Mouse (Mus musculus): Measurements from ENCODE around the gene Hyls1. TPM values are rescaled to one million over a fixed set of nuclear protein-coding genes. Genes with fewer than 3 reads are reported as not detected.

Hyls1 gene
- 10.6 and 13.6 TPM in 2 replicates for total RNA-seq (2012; rRNA removed)
- 10 to 100 TPM in 1 of 2 experiments, not detected in 1; 10.5 TPM for polyA plus RNA-seq (2012; ENCODE audit: insufficient read depth in 1 of 2, insufficient read length in 2 of 2, low read depth in 1 of 2, low replicate concordance in 2 of 2, missing spikeins in 1 of 2)

- Histone ChIP-seq H3K4me1 (ENCODE audit: control insufficient read depth in 1 of 2, insufficient read depth in 2 of 2, low read length in 2 of 2) (peaks cover 0 to 6% of the 10 kb centered on the region in 2 experiments; a peak in 1 of 4 replicates), H3K9me3 (replicated peaks; ENCODE audit: insufficient read depth, low read length) (no peaks in the 10 kb centered on the region), H3K79me2 (ENCODE audit: control insufficient read depth, insufficient read depth, low read length, poor library complexity) (peaks cover 11% of the 10 kb centered on the region), H3K27ac (ENCODE audit: control insufficient read depth, low read depth, low read length) (peak within 1 kb of the TSS; percentile 95), H3K36me3 (ENCODE audit: control insufficient read depth in 1 of 2, insufficient read depth in 2 of 2, low read length in 2 of 2) (peaks cover 9 to 22% of the 10 kb centered on the region in 2 experiments), H3K9ac (ENCODE audit: control insufficient read depth, low read depth, low read length, poor library complexity, severe bottlenecking) (peak within 1 kb of the TSS; percentile 91), H3K27me3 (ENCODE audit: control insufficient read depth in 1 of 2, insufficient read depth in 2 of 2, low read length in 2 of 2) (no peaks in the 10 kb centered on the region), H3K4me3 (ENCODE audit: control insufficient read depth in 1 of 2, insufficient read depth in 1 of 2, low read depth in 2 of 2, low read length in 2 of 2) (peak within 1 kb of the TSS; percentile 81 to 99)
- TF ChIP-seq NELFE (IDR thresholded peaks at IDR 0.05; ENCODE audit: low read depth, low read length) = peak; percentile 75
- no peak for TF ChIP-seq ZC3H11A (IDR thresholded peaks at IDR 0.05; ENCODE audit: low read depth, low read length)
- peak; percentile 49; the same call in 1 of the 2 replicates for TF ChIP-seq BHLHE40 (IDR thresholded peaks at IDR 0.05; ENCODE audit: borderline replicate concordance, low read depth, low read length)
- peak; percentile 64 for TF ChIP-seq ZMIZ1 (IDR thresholded peaks at IDR 0.05; ENCODE audit: low read depth, low read length)
- peak; percentile 96 for TF ChIP-seq MYB (IDR thresholded peaks at IDR 0.05; ENCODE audit: low read depth, low read length)
- TF ChIP-seq TBP (IDR thresholded peaks at IDR 0.05; ENCODE audit: low read depth, low read length) = peak; percentile 75; the same call in 1 of the 2 replicates
- peak; percentile 95 for TF ChIP-seq NRF1 (IDR thresholded peaks at IDR 0.05; ENCODE audit: insufficient read depth, low read depth, low read length, poor library complexity, severe bottlenecking)
- TF ChIP-seq POLR2AphosphoS5 (IDR thresholded peaks at IDR 0.05; ENCODE audit: borderline replicate concordance, low read depth, low read length) = peak; percentile 5; the same call in 1 of the 2 replicates
- TF ChIP-seq RCOR1 (IDR thresholded peaks at IDR 0.05; ENCODE audit: low read depth, low read length) = no peak; the same call in 1 of the 2 replicates
- no peak for TF ChIP-seq ZNF384 (IDR thresholded peaks at IDR 0.05; ENCODE audit: low read depth, low read length)
- peak; percentile 92 for TF ChIP-seq POLR2AphosphoS2 (IDR thresholded peaks at IDR 0.05; ENCODE audit: low read length)
- peak; percentile 80 for TF ChIP-seq MXI1 (IDR thresholded peaks at IDR 0.05; ENCODE audit: low read depth, low read length)
- no peak for TF ChIP-seq USF2 (IDR thresholded peaks at IDR 0.05; ENCODE audit: borderline replicate concordance in 1 of 2, insufficient read depth in 1 of 2, low read depth in 1 of 2, low read length in 2 of 2)
- 0 out of 2 replicates have a peak, but pooled peaks have one; percentile 13 for TF ChIP-seq UBTF (IDR thresholded peaks at IDR 0.05; ENCODE audit: borderline replicate concordance, insufficient read depth, low read depth, low read length)
- peak; percentile 35 for TF ChIP-seq TCF12 (IDR thresholded peaks at IDR 0.05; ENCODE audit: low read depth, low read length)
- TF ChIP-seq GABPA (IDR thresholded peaks at IDR 0.05; ENCODE audit: low read depth, low read length) = no peak
- no peak for TF ChIP-seq E2F4 (IDR thresholded peaks at IDR 0.05; ENCODE audit: borderline replicate concordance, low read depth, low read length)
- TF ChIP-seq CTCF (IDR thresholded peaks at IDR 0.05 in 2 of 3, conservative IDR thresholded peaks at IDR 0.05 in 1 of 3; ENCODE audit: control insufficient read depth in 1 of 3, insufficient read depth in 1 of 3, low read depth in 2 of 3, low read length in 3 of 3, poor library complexity in 1 of 3, severe bottlenecking in 1 of 3) = no peak
- peak; percentile 70; the same call in 1 of the 2 replicates for TF ChIP-seq MAZ (IDR thresholded peaks at IDR 0.05; ENCODE audit: low read depth, low read length)
- peak; percentile 77 for TF ChIP-seq SIN3A (IDR thresholded peaks at IDR 0.05; ENCODE audit: low read length)
- no peak for TF ChIP-seq CHD1 (IDR thresholded peaks at IDR 0.05; ENCODE audit: low read depth, low read length)
- TF ChIP-seq ETS1 (IDR thresholded peaks at IDR 0.05; ENCODE audit: low read depth, low read length) = 0 out of 2 replicates have a peak, but pooled peaks have one; percentile 6
- peak; percentile 72 to 91 for TF ChIP-seq POLR2A (IDR thresholded peaks at IDR 0.05; ENCODE audit: control insufficient read depth in 1 of 2, insufficient read depth in 1 of 2, low read depth in 1 of 2, low read length in 2 of 2, poor library complexity in 1 of 2)
- TF ChIP-seq KAT2A (conservative IDR thresholded peaks at IDR 0.05; ENCODE audit: low read depth, low read length) = no peak
- TF ChIP-seq MAFK (IDR thresholded peaks at IDR 0.05; ENCODE audit: borderline replicate concordance, low read depth, low read length) = no peak
- TF ChIP-seq MEF2A (IDR thresholded peaks at IDR 0.05; ENCODE audit: extremely low read depth, insufficient replicate concordance, low read depth, low read length, poor library complexity, severe bottlenecking) = no peak
- peak; percentile 91 for TF ChIP-seq ELF1 (IDR thresholded peaks at IDR 0.05; ENCODE audit: low read depth, low read length)
- TF ChIP-seq EP300 (IDR thresholded peaks at IDR 0.05; ENCODE audit: low read depth in 1 of 2, low read length in 2 of 2) = no peak; a peak in 2 of 4 replicates
- TF ChIP-seq RAD21 (IDR thresholded peaks at IDR 0.05; ENCODE audit: low read depth, low read length) = no peak
- TF ChIP-seq SMC3 (IDR thresholded peaks at IDR 0.05; ENCODE audit: low read depth, low read length) = peak; percentile 4; the same call in 1 of the 2 replicates
- peak; percentile 54; the same call in 1 of the 2 replicates for TF ChIP-seq HCFC1 (IDR thresholded peaks at IDR 0.05; ENCODE audit: low read depth, low read length)
- TF ChIP-seq MYC (IDR thresholded peaks at IDR 0.05; ENCODE audit: low read depth, low read length) = peak; percentile 59; the same call in 1 of the 2 replicates
- no peak for TF ChIP-seq TAL1 (IDR thresholded peaks at IDR 0.05; ENCODE audit: low read length)
- peak; percentile 98 for DNase-seq (ENCODE audit: low read depth, low spot score)
Measured at GRCm38 (mm10) chr9:35569571-35570534, at the start of gene Hyls1, which contains the start of gene Pate2. Gene Hyls1, minus strand, starts transcription at chr9:35570398. Gene Pate2, plus strand, starts transcription at chr9:35570284.
